Mouse (Mus musculus): Measurements from ENCODE around the gene Rnf151.

GRCm38 (mm10) chr17:24687599-24687998 is 30.3 kb downstream of the Rnf151 start:
- TF ChIP-seq GATA1 (IDR thresholded peaks at IDR 0.05; ENCODE audit: borderline replicate concordance, low read length) = no peak
- TF ChIP-seq FLI1 (IDR thresholded peaks at IDR 0.05; ENCODE audit: low read length) = no peak

Data from megakaryocyte, embryonic 14.5 days (primary cell).